Mouse (Mus musculus): ENCODE measurements around the gene Zbtb32. TPM values are rescaled to one million over a fixed set of nuclear protein-coding genes. Genes with fewer than 3 reads are reported as not detected.

Gene Zbtb32
- total RNA-seq, 2 experiments from 2014 or later, result not detected

- DNase-seq (ENCODE audit: low spot score in 2 of 2), result no peak
- intact Hi-C loops (cut with DNase I), result no loop called here
These were observed 17.2 kb downstream of the Zbtb32 start for GRCm38 (mm10) chr7:30581547-30581946.

- intact Hi-C loops (cut with DNase I), result no loop called here
These were observed 18.8 kb downstream of the Zbtb32 start for GRCm38 (mm10) chr7:30579950-30580349.

GRCm38 (mm10) chr7:30572969-30573368 lies 25.7 kb downstream of the Zbtb32 start:
- no peak for DNase-seq (ENCODE audit: low spot score in 2 of 2)
- intact Hi-C loops (cut with DNase I), result no loop called here

More at GRCm38 (mm10) chr7:30579950-30580349, 18.8 kb downstream of the Zbtb32 start:
- DNase-seq (ENCODE audit: low spot score in 2 of 2), result no peak

GRCm38 (mm10) chr7:30572389-30572788 lies 26.3 kb downstream of the Zbtb32 start:
- no peak for DNase-seq (ENCODE audit: low spot score in 2 of 2)
- intact Hi-C loops (cut with DNase I), result no loop called here

- no peak for DNase-seq (ENCODE audit: low spot score in 2 of 2)
- intact Hi-C loops (cut with DNase I), result no loop called here
These were observed 31.2 kb downstream of the Zbtb32 start for GRCm38 (mm10) chr7:30567555-30567954.

GRCm38 (mm10) chr7:30566033-30566432 lies 32.7 kb downstream of the Zbtb32 start:
- DNase-seq (ENCODE audit: low spot score in 2 of 2), result no peak
- intact Hi-C loops (cut with DNase I), result no loop called here

GRCm38 (mm10) chr7:30564970-30565571 lies 33.6 kb downstream of the Zbtb32 start, which contains the start of gene Igflr1:
Igflr1 (plus strand) TSS chr7:30565427.
- no peak for DNase-seq (ENCODE audit: low spot score in 2 of 2)
- intact Hi-C loops (cut with DNase I), result no loop called here

- DNase-seq (ENCODE audit: low spot score in 2 of 2), result no peak
- intact Hi-C loops (cut with DNase I), result loop anchor here (2.0 kb wide), 2 partner anchors 25 to 121 kb away; partner anchors contain the start of gene Kmt2b
These were observed 34.8 kb downstream of the Zbtb32 start for GRCm38 (mm10) chr7:30563906-30564280.

GRCm38 (mm10) chr7:30563117-30563905 lies 35.4 kb downstream of the Zbtb32 start, which contains the start of the genes U2af1l4, Gm49396 and Psenen:
U2af1l4 (plus strand) TSS chr7:30563301.
Gm49396 (plus strand) TSS chr7:30563344.
Psenen (minus strand) TSS chr7:30563627.
- intact Hi-C loops (cut with DNase I), result loop anchor here (2.0 kb wide), 2 partner anchors 25 to 121 kb away; partner anchors contain the start of gene Kmt2b
- DNase-seq (ENCODE audit: low spot score in 2 of 2), result peak; percentile 93 to 95

- intact Hi-C loops (cut with DNase I), result loop anchor here (2.0 kb wide), 2 partner anchors 26 to 120 kb away; partner anchors contain the start of gene Kmt2b
- no peak for DNase-seq (ENCODE audit: low spot score in 2 of 2)
These were observed 36.1 kb downstream of the Zbtb32 start for GRCm38 (mm10) chr7:30562526-30563116.

GRCm38 (mm10) chr7:30560296-30560695 lies 38.4 kb downstream of the Zbtb32 start:
- no peak for DNase-seq (ENCODE audit: low spot score in 2 of 2)
- intact Hi-C loops (cut with DNase I), result no loop called here

GRCm38 (mm10) chr7:30559443-30559954 lies 39.2 kb downstream of the Zbtb32 start, which contains the start of gene Lin37:
Lin37 (minus strand) TSS chr7:30559838.
- DNase-seq (ENCODE audit: low spot score in 2 of 2), result peak; percentile 97 to 98
- intact Hi-C loops (cut with DNase I), result no loop called here

- DNase-seq (ENCODE audit: low spot score in 2 of 2), result no peak
- intact Hi-C loops (cut with DNase I), result no loop called here
These were observed 39.9 kb downstream of the Zbtb32 start for GRCm38 (mm10) chr7:30558656-30559442.

GRCm38 (mm10) chr7:30557901-30558514 lies 40.7 kb downstream of the Zbtb32 start:
- intact Hi-C loops (cut with DNase I), result no loop called here
- no peak for DNase-seq (ENCODE audit: low spot score in 2 of 2)

GRCm38 (mm10) chr7:30556894-30557536 lies 41.7 kb downstream of the Zbtb32 start:
- DNase-seq (ENCODE audit: low spot score in 2 of 2), result no peak

GRCm38 (mm10) chr7:30553810-30554584 lies 44.7 kb downstream of the Zbtb32 start:
- DNase-seq (ENCODE audit: low spot score in 2 of 2), result no peak
- intact Hi-C loops (cut with DNase I), result no loop called here

More at GRCm38 (mm10) chr7:30556894-30557536, 41.7 kb downstream of the Zbtb32 start:
- intact Hi-C loops (cut with DNase I), result no loop called here

- peak in 1 of 2 experiments; percentile 53 for DNase-seq (ENCODE audit: low spot score in 2 of 2)
- intact Hi-C loops (cut with DNase I), result no loop called here
These were observed 45.6 kb downstream of the Zbtb32 start for GRCm38 (mm10) chr7:30553021-30553589.
